Mouse (Mus musculus): ENCODE results near the gene Ndrg3. TPM values are rescaled to one million over a fixed set of nuclear protein-coding genes. Genes with fewer than 3 reads are reported as not detected.
"Not testable (repeated sequence)": the region's sequence is repeated elsewhere in the genome, so short reads cannot be mapped to it uniquely, and the experiment has no call there.

The Ndrg3 gene
- polyA plus RNA-seq, 1 experiment, result 97.8 TPM

DNA sequence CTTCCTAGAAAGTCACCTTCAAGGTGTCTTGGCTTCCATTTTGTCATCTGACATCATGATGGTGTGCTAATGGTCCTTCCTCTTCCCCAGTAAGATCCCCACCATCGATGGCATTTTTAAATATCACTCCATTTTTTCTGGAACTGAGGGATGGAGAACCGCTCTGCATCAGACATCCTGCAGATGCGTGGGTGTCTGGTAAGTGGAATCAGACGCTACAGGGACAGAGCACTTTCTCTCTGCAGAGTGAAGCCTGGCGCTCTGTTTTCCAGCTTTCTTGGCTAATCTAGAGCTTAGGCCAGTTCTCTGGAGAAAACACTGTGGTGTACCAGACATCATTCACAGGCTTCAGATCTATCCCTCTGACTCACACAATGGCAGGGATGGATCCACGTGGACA lies 64.2 kb downstream of the Ndrg3 start:
- TF ChIP-seq POLR2A (IDR thresholded peaks at IDR 0.05; ENCODE audit: low read depth, low read length) (no peak), CTCF (conservative IDR thresholded peaks at IDR 0.05; ENCODE audit: insufficient read depth, insufficient read length, low read depth, low read length) (no peak)
- Histone ChIP-seq H3K4me1 (ENCODE audit: control insufficient read depth, insufficient read depth, low read length) (no peaks in the 10 kb centered on the region), H3K36me3 (ENCODE audit: control insufficient read depth, insufficient read depth, low read length) (no peaks in the 10 kb centered on the region), H3K4me3 (ENCODE audit: insufficient read depth, low read depth, low read length) (no peak overlapping the region), H3K27ac (ENCODE audit: insufficient read depth, low read depth, low read length) (no peak overlapping the region), H3K27me3 (replicated peaks; ENCODE audit: control insufficient read depth, insufficient read depth, low read length) (no peaks in the 10 kb centered on the region)
- WGBS, result 85% methylated on average over 6 of the region's 6 CpGs
- DNase-seq, result no peak

DNA sequence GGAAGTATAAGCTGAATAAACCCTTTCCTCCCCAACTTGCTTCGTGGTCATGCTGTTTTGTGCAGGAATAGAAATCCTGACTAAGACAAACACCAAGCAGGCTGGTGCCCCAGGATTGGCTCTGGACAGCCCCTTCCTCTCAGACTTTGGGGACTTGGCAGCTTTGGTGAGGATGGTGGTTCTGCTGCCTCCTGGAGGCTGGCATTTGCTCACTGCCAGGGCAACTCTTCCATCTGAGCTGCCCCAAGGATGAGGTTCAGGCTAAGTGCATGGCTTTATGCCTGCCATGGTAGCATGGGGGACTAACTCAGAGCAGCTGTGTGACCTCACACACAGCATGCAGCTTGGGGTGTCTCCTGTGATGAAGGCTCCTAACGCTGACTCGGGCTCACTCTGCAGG lies 66.2 kb downstream of the Ndrg3 start:
- H3K4me1 ChIP-seq (ENCODE audit: control insufficient read depth, insufficient read depth, low read length); H3K36me3 ChIP-seq (ENCODE audit: control insufficient read depth, insufficient read depth, low read length); H3K27me3 ChIP-seq (replicated peaks; ENCODE audit: control insufficient read depth, insufficient read depth, low read length); DNase-seq; H3K4me3 ChIP-seq (ENCODE audit: insufficient read depth, low read depth, low read length); H3K27ac ChIP-seq (ENCODE audit: insufficient read depth, low read depth, low read length): not testable (repeated sequence)
- 76% methylated on average over 3 of the region's 3 CpGs for WGBS

DNA sequence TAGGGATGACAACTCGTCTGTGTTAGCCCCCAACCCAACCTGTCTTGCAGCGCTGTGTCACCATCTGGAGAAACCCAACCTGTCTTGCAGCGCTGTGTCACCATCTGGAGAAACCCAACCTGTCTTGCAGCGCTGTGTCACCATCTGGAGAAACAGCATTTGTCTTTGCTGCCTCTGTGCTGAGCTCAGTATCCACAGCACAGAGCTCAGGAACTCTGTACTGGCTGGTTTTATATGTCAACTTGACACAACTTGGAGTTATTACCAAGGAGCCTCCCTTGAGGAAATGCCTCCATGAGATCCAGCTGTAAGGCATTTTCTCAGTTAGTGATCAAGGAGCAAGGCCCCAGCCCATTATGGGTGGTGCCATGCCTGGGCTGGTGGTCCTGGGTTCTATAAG lies 66.8 kb downstream of the Ndrg3 start:
- H3K4me3 ChIP-seq (ENCODE audit: insufficient read depth, low read depth, low read length); H3K36me3 ChIP-seq (ENCODE audit: control insufficient read depth, insufficient read depth, low read length); DNase-seq; H3K4me1 ChIP-seq (ENCODE audit: control insufficient read depth, insufficient read depth, low read length); H3K27me3 ChIP-seq (replicated peaks; ENCODE audit: control insufficient read depth, insufficient read depth, low read length); H3K27ac ChIP-seq (ENCODE audit: insufficient read depth, low read depth, low read length): not testable (repeated sequence)
- 51% methylated on average over 4 of the region's 4 CpGs for WGBS

DNA sequence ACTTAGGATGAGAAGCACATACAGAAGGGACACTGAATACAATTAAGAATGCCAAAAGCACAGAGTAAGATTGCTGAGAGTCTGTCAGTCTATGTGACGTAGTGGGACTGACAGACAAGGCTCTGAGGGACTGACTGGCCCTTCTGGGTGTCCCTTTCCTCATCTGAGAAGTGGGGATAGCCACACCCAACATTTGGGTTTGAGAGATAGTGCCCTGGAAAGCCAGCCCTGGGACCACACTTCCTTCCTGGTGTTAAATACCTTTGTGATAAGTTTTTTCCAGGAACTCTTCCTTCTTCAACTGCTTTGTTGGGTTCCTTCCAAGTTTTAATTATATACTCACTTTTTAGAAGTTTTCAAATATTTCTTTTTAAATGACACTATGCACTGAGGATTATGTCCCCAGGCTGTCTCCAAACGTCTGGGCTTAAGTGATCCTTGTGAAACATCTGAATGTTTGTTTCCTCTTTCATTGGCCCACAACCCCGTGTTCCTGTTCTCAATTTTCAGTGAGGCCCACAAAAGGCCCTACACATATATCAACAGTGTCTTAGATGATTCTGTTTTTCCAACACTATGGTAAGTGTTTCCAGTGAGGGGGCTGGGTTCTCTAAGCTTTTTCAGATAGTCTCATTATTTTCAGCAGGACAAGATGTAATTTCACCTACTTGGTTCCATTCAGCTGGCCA lies 67.5 kb downstream of the Ndrg3 start:
- Histone ChIP-seq H3K27me3 (replicated peaks; ENCODE audit: control insufficient read depth, insufficient read depth, low read length) (no peaks in the 10 kb centered on the region), H3K27ac (ENCODE audit: insufficient read depth, low read depth, low read length) (no peak overlapping the region), H3K4me3 (ENCODE audit: insufficient read depth, low read depth, low read length) (no peak overlapping the region), H3K4me1 (ENCODE audit: control insufficient read depth, insufficient read depth, low read length) (no peaks in the 10 kb centered on the region), H3K36me3 (ENCODE audit: control insufficient read depth, insufficient read depth, low read length) (no peaks in the 10 kb centered on the region)
- no peak for DNase-seq
- TF ChIP-seq CTCF (conservative IDR thresholded peaks at IDR 0.05; ENCODE audit: insufficient read depth, insufficient read length, low read depth, low read length), result no peak
- WGBS, result 37% methylated on average over 3 of the region's 3 CpGs

DNA sequence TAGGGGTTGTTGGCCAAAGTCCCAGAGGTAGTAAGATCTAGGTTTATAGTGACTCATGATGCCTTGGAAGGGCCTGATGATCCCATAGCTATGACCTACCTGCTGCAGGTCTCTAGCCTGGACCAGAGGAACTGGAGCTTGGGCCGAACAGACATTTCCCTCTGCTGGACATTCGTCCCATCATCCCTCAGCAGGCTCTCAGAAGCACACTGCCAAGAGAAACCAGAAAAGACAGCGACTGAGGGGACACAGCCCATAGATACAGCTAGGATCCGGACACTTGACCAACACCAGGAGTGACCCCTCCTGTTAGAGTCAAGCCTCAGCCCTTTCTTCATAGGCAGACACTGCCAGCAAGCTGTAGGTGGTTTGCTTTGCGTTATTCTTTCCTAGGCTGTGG lies 68.8 kb downstream of the Ndrg3 start:
- H3K36me3 ChIP-seq (ENCODE audit: control insufficient read depth, insufficient read depth, low read length), result no peaks in the 10 kb centered on the region
- H3K4me1 ChIP-seq (ENCODE audit: control insufficient read depth, insufficient read depth, low read length), result no peaks in the 10 kb centered on the region
- WGBS, result 90% methylated on average over 5 of the region's 5 CpGs
- no peak for TF ChIP-seq CTCF (conservative IDR thresholded peaks at IDR 0.05; ENCODE audit: insufficient read depth, insufficient read length, low read depth, low read length)
- DNase-seq, result no peak
- H3K27me3 ChIP-seq (replicated peaks; ENCODE audit: control insufficient read depth, insufficient read depth, low read length), result no peaks in the 10 kb centered on the region
- no peak overlapping the region for H3K4me3 ChIP-seq (ENCODE audit: insufficient read depth, low read depth, low read length)
- H3K27ac ChIP-seq (ENCODE audit: insufficient read depth, low read depth, low read length), result no peak overlapping the region

DNA sequence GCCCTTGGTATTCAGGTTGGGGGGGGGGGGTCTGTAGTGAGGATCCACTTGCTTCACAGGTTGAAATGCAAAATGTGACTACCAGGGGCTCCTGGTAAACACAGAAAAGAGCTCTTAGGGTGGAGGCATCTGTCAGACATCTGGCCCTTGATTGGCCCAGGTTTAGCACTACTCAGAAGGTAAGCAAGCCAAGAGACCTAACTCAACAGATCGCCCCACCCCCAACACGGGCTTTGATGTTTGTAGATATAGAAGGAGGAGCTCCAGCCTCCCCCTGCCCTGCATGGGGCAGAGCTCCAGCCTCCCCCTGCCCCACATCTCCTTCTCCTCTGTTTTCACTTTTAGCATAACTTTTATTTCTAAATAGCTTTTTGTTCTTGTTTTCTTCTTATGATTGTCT lies 72.1 kb downstream of the Ndrg3 start:
- WGBS, result 65% methylated on average over 2 of the region's 2 CpGs
- no peaks in the 10 kb centered on the region for H3K27me3 ChIP-seq (replicated peaks; ENCODE audit: control insufficient read depth, insufficient read depth, low read length)

DNA sequence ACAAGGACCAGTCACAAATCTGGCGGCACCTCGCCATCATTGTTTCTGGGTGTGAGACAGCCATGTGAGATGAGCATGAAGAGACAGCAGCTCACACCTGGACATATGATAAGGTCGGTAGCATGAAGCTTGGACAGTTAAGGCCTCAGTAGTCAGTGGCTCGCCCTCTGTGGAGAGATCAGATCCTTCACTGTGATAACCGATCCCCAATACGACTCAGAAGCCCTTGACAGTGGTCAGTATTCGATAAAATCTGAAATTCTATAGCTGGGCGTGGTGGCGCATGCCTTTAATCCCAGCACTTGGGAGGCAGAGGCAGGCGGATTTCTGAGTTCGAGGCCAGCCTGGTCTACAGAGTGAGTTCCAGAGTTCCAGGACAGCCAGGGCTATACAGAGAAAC lies 72.7 kb downstream of the Ndrg3 start:
- WGBS, result 88% methylated on average over 11 of the region's 11 CpGs
- H3K4me1 ChIP-seq (ENCODE audit: control insufficient read depth, insufficient read depth, low read length); H3K27ac ChIP-seq (ENCODE audit: insufficient read depth, low read depth, low read length); H3K36me3 ChIP-seq (ENCODE audit: control insufficient read depth, insufficient read depth, low read length); H3K27me3 ChIP-seq (replicated peaks; ENCODE audit: control insufficient read depth, insufficient read depth, low read length); H3K4me3 ChIP-seq (ENCODE audit: insufficient read depth, low read depth, low read length); DNase-seq: not testable (repeated sequence)

More for the DNA sequence above, 72.1 kb downstream of the Ndrg3 start:
- H3K36me3 ChIP-seq (ENCODE audit: control insufficient read depth, insufficient read depth, low read length), result no peaks in the 10 kb centered on the region
- H3K4me3 ChIP-seq (ENCODE audit: insufficient read depth, low read depth, low read length), result no peak overlapping the region
- TF ChIP-seq CTCF (conservative IDR thresholded peaks at IDR 0.05; ENCODE audit: insufficient read depth, insufficient read length, low read depth, low read length), result no peak
- no peak for TF ChIP-seq POLR2A (IDR thresholded peaks at IDR 0.05; ENCODE audit: low read depth, low read length)
- no peak for DNase-seq
- no peak overlapping the region for H3K27ac ChIP-seq (ENCODE audit: insufficient read depth, low read depth, low read length)
- no peaks in the 10 kb centered on the region for H3K4me1 ChIP-seq (ENCODE audit: control insufficient read depth, insufficient read depth, low read length)

DNA sequence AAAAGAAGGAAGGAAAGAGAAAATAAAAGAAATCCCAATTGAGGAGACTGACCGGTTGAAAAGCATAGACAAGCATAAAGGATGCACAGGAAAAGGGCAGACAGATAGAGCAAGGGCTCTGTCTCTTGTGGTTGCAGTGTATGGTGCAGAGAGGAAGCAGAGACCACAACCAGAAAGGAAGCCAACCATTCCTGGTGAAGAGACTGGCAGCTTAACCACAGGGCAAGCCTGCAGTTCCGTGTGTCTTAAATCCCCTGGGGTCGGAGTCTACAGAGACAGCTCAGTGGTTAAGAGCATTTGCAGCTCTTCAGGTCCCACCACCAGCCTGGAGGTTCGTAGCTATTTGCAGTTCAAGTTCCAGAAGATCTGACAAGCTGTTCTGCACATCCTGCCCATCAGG lies 73.3 kb downstream of the Ndrg3 start:
- Histone ChIP-seq H3K27ac (ENCODE audit: insufficient read depth, low read depth, low read length) (no peak overlapping the region), H3K36me3 (ENCODE audit: control insufficient read depth, insufficient read depth, low read length) (no peaks in the 10 kb centered on the region), H3K27me3 (replicated peaks; ENCODE audit: control insufficient read depth, insufficient read depth, low read length) (no peaks in the 10 kb centered on the region), H3K4me3 (ENCODE audit: insufficient read depth, low read depth, low read length) (no peak overlapping the region), H3K4me1 (ENCODE audit: control insufficient read depth, insufficient read depth, low read length) (no peaks in the 10 kb centered on the region)
- no peak for DNase-seq
- WGBS, result 72% methylated on average over 4 of the region's 4 CpGs
- no peak for TF ChIP-seq POLR2A (IDR thresholded peaks at IDR 0.05; ENCODE audit: low read depth, low read length)
- TF ChIP-seq CTCF (conservative IDR thresholded peaks at IDR 0.05; ENCODE audit: insufficient read depth, insufficient read length, low read depth, low read length), result no peak

Measured in kidney, adult 2 months (tissue).